Mouse (Mus musculus) liver, postnatal 0 days (tissue): ENCODE results near the gene Gm11168. TPM values are rescaled to one million over a fixed set of nuclear protein-coding genes. Genes with fewer than 3 reads are reported as not detected.
"Not testable (repeated sequence)": the region's sequence is repeated elsewhere in the genome, so short reads cannot be mapped to it uniquely, and the experiment has no call there.

Source experiments
- ATAC-seq: fragments of 200-750 bp; cut with Nextera tagmentation; 2 replicates; pipeline ENCODE4 v1.8.0; 2017; ENCODE audit warnings: mild to moderate bottlenecking, moderate library complexity
- DNase-seq: peaks from one replicate; pipeline ENCODE4 v3.0.0-alpha.2; 2016
- H3K27ac ChIP-seq: fragments of 300-500 bp; sonication (generic); 2 replicates; pipeline ENCODE4 v1.5.1; 2014; ENCODE audit warnings: antibody characterized with exemption, moderate library complexity, mild to moderate bottlenecking, low read depth
- H3K27me3 ChIP-seq: fragments of 300-500 bp; sonication (generic); 2 replicates; pipeline ENCODE4 v1.6.1; 2014; ENCODE audit warnings: low read length, control low read depth, mixed read lengths; ENCODE audit not compliant: insufficient read depth
- H3K36me3 ChIP-seq: fragments of 300-500 bp; sonication (generic); replicated peaks from 2 replicates; pipeline ENCODE4 v1.6.1; 2014; ENCODE audit warnings: mild to moderate bottlenecking, control low read depth, low read length, moderate library complexity, mixed read lengths; ENCODE audit not compliant: insufficient read depth
- H3K4me1 ChIP-seq: fragments of 300-500 bp; sonication (generic); 2 replicates; pipeline ENCODE4 v1.6.1; 2014; ENCODE audit warnings: antibody characterized with exemption, mild to moderate bottlenecking, control low read depth; ENCODE audit not compliant: insufficient read depth
- H3K4me2 ChIP-seq: fragments of 300-500 bp; sonication (generic); 2 replicates; pipeline ENCODE4 v1.6.1; 2014; ENCODE audit warnings: low read depth, mild to moderate bottlenecking, low read length, moderate library complexity, mixed read lengths
- H3K4me3 ChIP-seq: fragments of 300-500 bp; sonication (generic); 2 replicates; pipeline ENCODE4 v1.5.1; 2014; ENCODE audit warnings: low read depth, low read length
- H3K9ac ChIP-seq: fragments of 300-500 bp; sonication (generic); replicated peaks from 2 replicates; pipeline ENCODE4 v1.6.1; 2014; ENCODE audit warnings: mild to moderate bottlenecking, moderate library complexity
- H3K9me3 ChIP-seq: fragments of 300-500 bp; sonication (generic); 2 replicates; pipeline ENCODE4 v1.6.1; 2016; ENCODE audit warnings: mild to moderate bottlenecking, control low read depth, low read length, mixed read lengths
- WGBS: fragments of 180-500 bp; shearing (Covaris S2); extraction: QIAGEN DNeasy Blood & Tissue Kit; methylation state at CpG from one replicate; pipeline ENCODE4 v1.1.7; 2014; ENCODE audit not compliant: insufficient replicate concordance; 5-methylcytosine and 5-hydroxymethylcytosine counted together
- polyA plus RNA-seq: library from polyadenylated mRNA; unstranded; fragments of >200 nt; fragmentation: Nextera tagmentation; extraction: Ambion mirVana; gene quantifications from 2 replicates; pipeline ENCODE4 v1.2.1, GENCODE M21; 2015

Gm11168 gene
- polyA plus RNA-seq, 1 experiment from 2014 or later, result not detected

- not testable (repeated sequence) for H3K36me3 ChIP-seq, H3K9ac ChIP-seq, H3K9me3 ChIP-seq, DNase-seq, H3K27ac ChIP-seq, H3K4me3 ChIP-seq, H3K27me3 ChIP-seq, H3K4me2 ChIP-seq, H3K4me1 ChIP-seq
- WGBS, result no CpG with 5 or more reads among the region's 11 CpGs
- peak; percentile 41 for ATAC-seq
Measured at GRCm38 (mm10) chr9:3012733-3013279, 9.7 kb downstream of the Gm11168 start, which contains the start of gene Gm10721. TSS of gene Gm10721 (plus strand) at chr9:3013140.

DNA sequence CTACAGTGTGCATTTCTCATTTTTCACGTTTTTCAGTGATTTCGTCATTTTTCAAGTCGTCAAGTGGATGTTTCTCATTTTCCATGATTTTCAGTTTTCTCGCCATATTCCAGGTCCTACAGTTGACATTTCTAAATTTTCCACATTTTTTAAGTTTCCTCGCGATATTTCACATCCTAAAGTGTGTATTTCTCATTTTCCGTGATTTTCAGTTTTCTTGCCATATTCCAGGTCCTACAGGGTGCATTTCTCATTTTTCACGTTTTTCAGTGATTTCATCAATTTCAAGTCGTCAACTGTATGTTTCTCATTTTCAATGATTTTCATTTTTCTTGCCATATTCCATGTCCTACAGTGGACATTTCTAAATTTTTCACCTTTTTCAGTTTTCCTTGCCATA lies 12.2 kb downstream of the Gm11168 start, which contains the start of gene Gm10720:
Gene Gm10720, plus strand, starts transcription at position 301 of the 400 bp plus-strand sequence.
- not testable (repeated sequence) for H3K36me3 ChIP-seq, H3K4me2 ChIP-seq, H3K27ac ChIP-seq, H3K9me3 ChIP-seq, H3K27me3 ChIP-seq, H3K4me3 ChIP-seq, H3K9ac ChIP-seq, DNase-seq, ATAC-seq, H3K4me1 ChIP-seq
- 57% methylated on average over 4 of the region's 9 CpGs for WGBS

DNA sequence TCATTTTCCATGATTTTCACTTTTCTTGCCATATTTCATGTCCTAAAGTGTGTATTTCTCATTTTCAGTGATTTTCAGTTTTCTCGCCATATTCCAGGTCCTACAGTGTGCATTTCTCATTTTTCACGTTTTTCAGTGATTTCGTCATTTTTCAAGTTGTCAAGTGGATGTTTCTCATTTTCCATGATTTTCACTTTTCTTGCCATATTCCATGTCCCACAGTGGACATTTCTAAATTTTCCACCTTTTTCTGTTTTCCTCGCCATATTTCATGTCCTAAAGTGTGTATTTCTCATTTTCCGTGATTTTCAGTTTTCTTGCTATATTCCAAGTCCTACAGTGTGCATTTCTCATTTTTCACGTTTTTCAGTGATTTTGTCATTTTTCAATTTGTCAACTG lies 12.8 kb downstream of the Gm11168 start:
- not testable (repeated sequence) for DNase-seq, H3K4me1 ChIP-seq, H3K27ac ChIP-seq, ATAC-seq, H3K27me3 ChIP-seq, H3K4me3 ChIP-seq, H3K9ac ChIP-seq, H3K4me2 ChIP-seq, H3K36me3 ChIP-seq, H3K9me3 ChIP-seq
- 68% methylated on average over 4 of the region's 6 CpGs for WGBS

DNA sequence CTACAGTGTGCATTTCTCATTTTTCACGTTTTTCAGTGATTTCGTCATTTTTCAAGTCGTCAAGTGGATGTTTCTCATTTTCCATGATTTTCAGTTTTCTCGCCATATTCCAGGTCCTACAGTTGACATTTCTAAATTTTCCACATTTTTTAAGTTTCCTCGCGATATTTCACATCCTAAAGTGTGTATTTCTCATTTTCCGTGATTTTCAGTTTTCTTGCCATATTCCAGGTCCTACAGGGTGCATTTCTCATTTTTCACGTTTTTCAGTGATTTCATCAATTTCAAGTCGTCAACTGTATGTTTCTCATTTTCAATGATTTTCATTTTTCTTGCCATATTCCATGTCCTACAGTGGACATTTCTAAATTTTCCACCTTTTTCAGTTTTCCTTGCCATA lies 14.0 kb downstream of the Gm11168 start, which contains the start of gene Gm10719:
Gene Gm10719, plus strand, starts transcription at position 301 of the 400 bp plus-strand sequence.
- ATAC-seq, H3K27ac ChIP-seq, H3K4me1 ChIP-seq, H3K36me3 ChIP-seq, H3K9me3 ChIP-seq, DNase-seq, H3K27me3 ChIP-seq, H3K4me2 ChIP-seq, H3K9ac ChIP-seq, H3K4me3 ChIP-seq: not testable (repeated sequence)
- no CpG with 5 or more reads among the region's 9 CpGs for WGBS

GRCm38 (mm10) chr9:3018944-3019343 lies 15.8 kb downstream of the Gm11168 start:
- H3K27me3 ChIP-seq, H3K36me3 ChIP-seq, H3K9me3 ChIP-seq, H3K27ac ChIP-seq, H3K4me2 ChIP-seq, H3K4me3 ChIP-seq, H3K4me1 ChIP-seq, H3K9ac ChIP-seq, ATAC-seq, DNase-seq: not testable (repeated sequence)
- WGBS, result 59% methylated on average over 8 of the region's 9 CpGs

DNA sequence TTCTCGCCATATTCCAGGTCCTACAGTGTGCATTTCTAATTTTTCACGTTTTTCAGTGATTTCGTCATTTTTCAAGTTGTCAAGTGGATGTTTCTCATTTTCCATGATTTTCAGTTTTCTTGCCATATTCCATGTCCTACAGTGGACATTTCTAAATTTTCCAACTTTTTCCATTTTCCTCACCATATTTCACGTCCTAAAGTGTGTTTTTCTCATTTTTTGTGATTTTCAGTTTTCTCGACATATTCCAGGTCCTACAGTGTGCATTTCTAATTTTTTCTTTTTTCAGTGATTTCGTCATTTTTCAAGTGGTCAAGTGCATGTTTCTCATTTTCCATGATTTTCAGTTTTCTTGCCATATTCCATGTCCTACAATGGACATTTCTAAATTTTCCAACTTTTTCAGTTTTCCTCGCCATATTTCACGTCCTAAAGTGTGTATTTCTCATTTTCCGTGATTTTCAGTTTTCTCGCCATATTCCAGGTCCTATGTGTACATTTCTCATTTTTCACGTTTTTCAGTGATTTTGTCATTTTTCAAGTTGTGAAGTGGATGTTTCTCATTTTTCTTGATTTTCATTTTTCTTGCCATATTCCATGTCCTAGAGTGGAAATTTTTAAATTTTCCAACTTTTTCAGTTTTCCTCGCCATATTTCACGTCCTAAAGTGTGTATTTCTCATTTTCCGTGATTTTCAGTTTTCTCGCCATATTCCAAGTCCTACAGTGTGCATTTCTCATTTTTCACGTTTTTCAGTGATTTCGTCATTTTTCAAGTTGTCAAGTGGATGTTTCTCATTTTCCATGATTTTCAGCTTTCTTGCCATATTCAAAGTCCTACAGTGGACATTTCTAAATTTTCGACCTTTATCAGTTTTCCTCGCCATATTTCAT lies 16.9 kb downstream of the Gm11168 start:
- not testable (repeated sequence) for H3K36me3 ChIP-seq

DNA sequence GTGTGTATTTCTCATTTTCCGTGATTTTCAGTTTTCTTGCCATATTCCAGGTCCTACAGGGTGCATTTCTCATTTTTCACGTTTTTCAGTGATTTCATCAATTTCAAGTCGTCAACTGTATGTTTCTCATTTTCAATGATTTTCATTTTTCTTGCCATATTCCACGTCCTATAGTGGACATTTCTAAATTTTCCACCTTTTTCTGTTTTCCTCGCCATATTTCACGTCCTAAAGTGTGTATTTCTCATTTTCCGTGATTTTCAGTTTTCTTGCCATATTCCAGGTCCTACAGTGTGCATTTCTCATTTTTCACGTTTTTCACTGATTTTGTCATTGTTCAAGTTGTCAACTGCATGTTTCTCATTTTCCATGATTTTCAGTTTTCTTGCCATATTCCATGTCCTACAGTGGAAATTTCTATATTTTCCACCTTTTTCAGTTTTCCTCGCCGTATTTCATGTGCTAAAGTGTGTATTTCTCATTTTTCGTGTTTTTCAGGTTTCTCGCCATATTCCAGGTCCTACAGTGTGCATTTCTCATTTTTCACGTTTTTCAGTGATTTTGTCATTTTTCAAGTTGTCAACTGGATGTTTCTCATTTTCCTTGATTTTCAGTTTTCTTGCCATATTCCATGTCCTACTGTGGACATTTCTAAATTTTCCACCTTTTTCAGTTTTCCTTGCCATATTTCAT lies 19.3 kb downstream of the Gm11168 start:
- H3K4me3 ChIP-seq, H3K4me2 ChIP-seq, H3K36me3 ChIP-seq, H3K9me3 ChIP-seq, H3K9ac ChIP-seq, H3K27me3 ChIP-seq, H3K27ac ChIP-seq, H3K4me1 ChIP-seq, ATAC-seq: not testable (repeated sequence)
- DNase-seq, result peak; percentile 10
- 65% methylated on average over 9 of the region's 13 CpGs for WGBS

More for the DNA sequence above, 16.9 kb downstream of the Gm11168 start:
- H3K27me3 ChIP-seq, H3K4me1 ChIP-seq, H3K4me3 ChIP-seq, DNase-seq, H3K9me3 ChIP-seq, H3K9ac ChIP-seq, H3K27ac ChIP-seq, H3K4me2 ChIP-seq: not testable (repeated sequence)
- ATAC-seq, result peak; percentile 53
- 68% methylated on average over 11 of the region's 19 CpGs for WGBS

DNA sequence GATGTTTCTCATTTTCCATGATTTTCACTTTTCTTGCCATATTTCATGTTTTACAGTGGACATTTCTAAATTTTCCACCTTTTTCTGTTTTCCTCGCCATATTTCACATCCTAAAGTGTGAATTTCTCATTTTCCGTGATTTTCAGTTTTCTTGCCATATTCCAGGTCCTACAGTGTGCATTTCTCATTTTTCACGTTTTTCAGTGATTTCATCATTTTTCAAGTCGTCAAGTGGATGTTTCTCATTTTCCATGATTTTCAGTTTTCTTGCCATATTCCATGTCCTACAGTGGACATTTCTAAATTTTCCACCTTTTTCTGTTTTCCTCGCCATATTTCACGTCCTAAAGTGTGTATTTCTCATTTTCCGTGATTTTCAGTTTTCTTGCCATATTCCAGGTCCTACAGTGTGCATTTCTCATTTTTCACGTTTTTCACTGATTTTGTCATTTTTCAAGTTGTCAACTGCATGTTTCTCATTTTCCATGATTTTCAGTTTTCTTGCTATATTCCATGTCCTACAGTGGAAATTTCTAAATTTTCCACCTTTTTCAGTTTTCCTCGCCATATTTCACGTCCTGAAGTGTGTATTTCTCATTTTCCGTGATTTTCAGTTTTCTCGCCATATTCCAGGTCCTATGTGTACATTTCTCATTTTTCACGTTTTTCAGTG lies 20.3 kb downstream of the Gm11168 start, which contains the start of gene Gm10718:
Gene Gm10718, plus strand, starts transcription at position 236 of the 673 bp plus-strand sequence.
- whole genome bisulfite sequencing, result 67% methylated on average over 9 of the region's 13 CpGs
- not testable (repeated sequence) for H3K9ac ChIP-seq, H3K4me1 ChIP-seq, H3K36me3 ChIP-seq, DNase-seq, H3K4me2 ChIP-seq, H3K9me3 ChIP-seq, H3K27ac ChIP-seq, H3K4me3 ChIP-seq, ATAC-seq, H3K27me3 ChIP-seq
